Mouse (Mus musculus) heart, postnatal 0 days (tissue): ENCODE measurements around the gene Selp. TPM values are rescaled to one million over a fixed set of nuclear protein-coding genes. Genes with fewer than 3 reads are reported as not detected.

Source experiments
- ATAC-seq: fragments of 200-750 bp; cut with Nextera tagmentation; 2 replicates; pipeline ENCODE4 v1.8.0; 2017; ENCODE audit warnings: low read depth, moderate number of reproducible peaks, moderate library complexity; ENCODE audit not compliant: insufficient read depth
- DNase-seq: peaks from one replicate; pipeline ENCODE4 v3.0.0-alpha.2; 2016; ENCODE audit warnings: low spot score
- H3K27ac ChIP-seq: fragments of 300-500 bp; sonication (generic); 2 replicates; pipeline ENCODE4 v1.5.1; 2014; ENCODE audit warnings: low read depth, mild to moderate bottlenecking
- H3K27me3 ChIP-seq: fragments of 300-500 bp; sonication (generic); 2 replicates; pipeline ENCODE4 v1.6.1; 2014; ENCODE audit warnings: low read length, mixed read lengths; ENCODE audit not compliant: control insufficient read depth, insufficient read depth
- H3K36me3 ChIP-seq: fragments of 300-500 bp; sonication (generic); replicated peaks from 2 replicates; pipeline ENCODE4 v1.6.1; 2014; ENCODE audit warnings: low read length, mixed read lengths; ENCODE audit not compliant: control insufficient read depth, insufficient read depth
- H3K4me1 ChIP-seq: fragments of 300-500 bp; sonication (generic); 2 replicates; pipeline ENCODE4 v1.6.1; 2014; ENCODE audit warnings: antibody characterized with exemption; ENCODE audit not compliant: control insufficient read depth, insufficient read depth
- H3K4me2 ChIP-seq: fragments of 300-500 bp; sonication (generic); 2 replicates; pipeline ENCODE4 v1.6.1; 2014; ENCODE audit warnings: low read depth, mild to moderate bottlenecking, low read length, moderate library complexity
- H3K4me3 ChIP-seq: fragments of 300-500 bp; sonication (generic); 2 replicates; pipeline ENCODE4 v1.5.1; 2014; ENCODE audit warnings: low read depth, low read length
- H3K9ac ChIP-seq: fragments of 300-500 bp; sonication (generic); replicated peaks from 2 replicates; pipeline ENCODE4 v1.6.1; 2014; ENCODE audit warnings: low read depth, low read length, mixed read lengths
- H3K9me3 ChIP-seq: fragments of 300-500 bp; sonication (generic); replicated peaks from 2 replicates; pipeline ENCODE4 v1.6.1; 2016; ENCODE audit warnings: low read length; ENCODE audit not compliant: control insufficient read depth
- CTCF ChIP-seq: IDR thresholded peaks from 2 replicates; pipeline ENCODE4 v1.5.1; 2016; ENCODE audit warnings: antibody characterized with exemption, control low read depth, low read depth
- EP300 ChIP-seq: IDR thresholded peaks from 2 replicates; pipeline ENCODE4 v1.6.1; 2016; ENCODE audit warnings: antibody characterized with exemption, low read depth
- WGBS: fragments of 180-500 bp; shearing (Covaris S2); extraction: QIAGEN DNeasy Blood & Tissue Kit; methylation state at CpG from one replicate; pipeline ENCODE4 v1.1.7; 2014; 5-methylcytosine and 5-hydroxymethylcytosine counted together
- polyA plus RNA-seq: library from polyadenylated mRNA; unstranded; fragments of >200 nt; fragmentation: Nextera tagmentation; extraction: Ambion mirVana; gene quantifications from 2 replicates; pipeline ENCODE4 v1.2.1, GENCODE M21; 2015
- total RNA-seq: library from RNA; depleted of rRNA; stranded (reverse); fragments of >200 nt; gene quantifications from 2 replicates; pipeline ENCODE4 v1.2.3, GENCODE M21; 2014; ENCODE audit warnings: low replicate concordance

Gene Selp
- total and polyA plus RNA-seq, 2 experiments from 2014 or later = 0.51 TPM; not detected in 1

DNA sequence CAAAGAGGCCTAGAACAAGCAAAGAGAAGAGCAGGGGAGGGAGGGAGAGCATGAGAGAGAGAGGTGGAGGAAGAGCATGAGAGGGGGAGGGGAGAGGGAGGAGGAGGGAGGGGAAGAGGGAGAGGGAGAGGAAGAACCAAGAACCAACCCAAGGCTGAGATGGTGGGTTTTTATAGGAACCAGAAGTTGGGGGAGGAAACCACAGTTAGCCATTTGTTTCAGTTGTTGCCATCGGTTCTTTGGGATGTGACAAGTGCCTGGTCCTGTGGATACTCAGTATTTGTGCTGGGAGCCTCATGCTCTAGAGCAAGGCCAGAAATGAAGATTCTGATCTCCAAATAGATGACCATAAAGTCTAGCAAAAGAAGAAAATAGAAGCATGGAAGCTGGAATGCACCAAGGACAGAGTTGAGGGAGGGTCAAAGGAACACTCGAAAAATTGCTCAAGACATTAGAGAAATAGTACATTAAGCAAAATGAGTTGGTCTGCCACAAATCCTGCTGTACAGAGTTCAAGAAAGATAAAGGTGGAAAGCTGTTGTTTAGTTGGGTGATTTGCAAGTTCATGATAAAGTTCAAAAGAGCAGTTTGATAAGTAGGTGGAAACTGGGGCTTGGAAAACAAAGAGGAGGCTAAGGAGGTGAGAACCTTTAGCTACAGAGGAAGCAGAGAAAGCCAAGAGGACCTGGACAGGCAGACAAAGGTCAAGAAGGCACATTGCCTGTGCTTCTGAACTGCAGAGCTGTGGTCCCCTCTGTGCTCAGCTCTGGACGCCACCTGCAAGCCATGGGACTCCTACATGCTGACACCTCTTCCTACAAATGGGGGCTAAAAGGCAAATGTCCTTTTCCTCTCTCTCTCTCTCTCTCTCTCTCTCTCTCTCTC is 5.1 kb downstream of the Selp start:
- DNase-seq = no peak
- Histone ChIP-seq H3K4me1 (no peaks in the 10 kb centered on the region; the same call in 1 of the 2 replicates), H3K27me3 (no peaks in the 10 kb centered on the region), H3K27ac (no peak overlapping the region), H3K9me3 (no peaks in the 10 kb centered on the region), H3K9ac (no peak overlapping the region), H3K4me2 (no peak overlapping the region), H3K36me3 (no peaks in the 10 kb centered on the region), H3K4me3 (no peak overlapping the region)
- WGBS = 39% methylated on average over 3 of the region's 3 CpGs
- TF ChIP-seq CTCF (no peak), EP300 (no peak)
- no peak for ATAC-seq

DNA sequence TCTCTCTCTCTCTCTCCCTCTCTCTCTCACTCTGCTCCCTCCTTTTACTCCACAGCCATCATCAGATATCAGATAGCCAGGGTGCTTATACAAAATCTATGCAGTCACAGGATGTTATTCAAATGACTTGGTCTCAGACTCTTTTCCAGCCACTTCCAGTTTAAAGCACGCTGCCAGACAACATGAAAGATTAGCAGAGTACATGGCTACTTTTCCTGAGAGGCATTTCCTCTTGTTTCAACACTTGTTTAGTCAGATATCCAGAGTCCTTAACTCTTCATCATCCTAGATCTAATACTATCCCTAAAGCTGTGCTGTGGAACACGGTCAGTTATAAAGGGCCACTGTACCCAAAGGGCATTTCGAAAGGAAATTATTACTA is 5.7 kb downstream of the Selp start:
- Histone ChIP-seq H3K4me1 (no peaks in the 10 kb centered on the region; the same call in 1 of the 2 replicates), H3K27me3 (no peaks in the 10 kb centered on the region), H3K27ac (no peak overlapping the region), H3K36me3 (no peaks in the 10 kb centered on the region), H3K4me3 (no peak overlapping the region), H3K4me2 (no peak overlapping the region), H3K9me3 (no peaks in the 10 kb centered on the region), H3K9ac (no peak overlapping the region)
- TF ChIP-seq CTCF = no peak
- TF ChIP-seq EP300 = no peak
- DNase-seq = no peak
- 63% methylated on average over 3 of the region's 3 CpGs for WGBS
- ATAC-seq = no peak

DNA sequence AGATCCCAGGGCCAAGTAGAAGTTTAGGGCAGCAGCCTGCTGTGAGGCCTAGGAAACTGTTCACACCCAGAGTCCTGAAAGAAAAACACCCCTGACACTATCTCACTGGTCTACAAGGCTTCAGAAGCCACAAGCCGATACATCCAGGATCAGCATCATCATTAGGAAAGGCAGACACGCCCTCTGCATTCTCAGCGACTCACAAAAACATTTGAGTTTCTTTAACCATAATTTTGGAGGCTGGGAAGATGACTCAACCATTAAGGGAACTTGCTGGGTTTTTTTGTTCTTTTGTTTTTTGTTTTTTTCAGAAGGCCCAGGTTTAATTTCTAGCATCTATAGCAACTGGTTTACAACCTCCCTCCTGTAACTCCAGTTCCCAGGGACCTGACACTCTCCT is 8.8 kb downstream of the Selp start:
- Histone ChIP-seq H3K27ac (no peak overlapping the region), H3K4me2 (no peak overlapping the region), H3K9ac (no peak overlapping the region), H3K36me3 (no peaks in the 10 kb centered on the region), H3K4me1 (no peaks in the 10 kb centered on the region; the same call in 1 of the 2 replicates), H3K27me3 (no peaks in the 10 kb centered on the region), H3K9me3 (no peaks in the 10 kb centered on the region), H3K4me3 (no peak overlapping the region)
- no peak for DNase-seq
- ATAC-seq = no peak
- 48% methylated on average over 3 of the region's 3 CpGs for WGBS
- TF ChIP-seq EP300 (no peak), CTCF (no peak)

- no peak for DNase-seq
- Histone ChIP-seq H3K27ac (no peak overlapping the region), H3K9ac (no peak overlapping the region), H3K36me3 (no peaks in the 10 kb centered on the region), H3K4me2 (no peak overlapping the region), H3K9me3 (no peaks in the 10 kb centered on the region), H3K27me3 (no peaks in the 10 kb centered on the region), H3K4me1 (no peaks in the 10 kb centered on the region), H3K4me3 (no peak overlapping the region)
- WGBS = 77% methylated on average over 3 of the region's 3 CpGs
- ATAC-seq = no peak
- TF ChIP-seq EP300 (no peak), CTCF (no peak)
These were observed 14.9 kb downstream of the Selp start for GRCm38 (mm10) chr1:164130013-164130412.

GRCm38 (mm10) chr1:164132609-164133008 is 17.5 kb downstream of the Selp start:
- Histone ChIP-seq H3K4me2 (no peak overlapping the region), H3K9me3 (no peaks in the 10 kb centered on the region), H3K36me3 (no peaks in the 10 kb centered on the region), H3K27me3 (no peaks in the 10 kb centered on the region), H3K4me1 (peaks cover 5% of the 10 kb centered on the region; the same call in 1 of the 2 replicates), H3K4me3 (no peak overlapping the region), H3K27ac (no peak overlapping the region), H3K9ac (no peak overlapping the region)
- ATAC-seq = no peak
- no peak for DNase-seq
- TF ChIP-seq EP300 (no peak), CTCF (no peak)
- 53% methylated on average over 1 of the region's 1 CpGs for WGBS
